Mouse (Mus musculus) ZHBTc4 (cell line): ENCODE measurements at regions not wholly inside any gene's neighbourhood (a gene's known extent, or its start where the extent isn't known, plus 50 kb on each side); places are given as distances from the start of the nearest gene placed in this dataset.

Experiments
- DNase-seq: peaks from one replicate; pipeline ENCODE4 v3.0.0-alpha.2; 2011; ENCODE audit warnings: low read depth, low spot score

GRCm38 (mm10) chr9:122625081-122625480 lies 122.1 kb upstream of the Topaz1 start:
- peak; percentile 37 for DNase-seq

GRCm38 (mm10) chr9:122626346-122626745 lies 120.8 kb upstream of the Topaz1 start:
- DNase-seq: no peak

- DNase-seq: no peak
Observed at GRCm38 (mm10) chr9:122629171-122629904, 117.8 kb upstream of the Topaz1 start.

- peak; percentile 20 for DNase-seq
Observed at GRCm38 (mm10) chr9:122631793-122632192, 115.4 kb upstream of the Topaz1 start.

- no peak for DNase-seq
Observed at GRCm38 (mm10) chr9:122633484-122633883, 113.7 kb upstream of the Topaz1 start.

- no peak for DNase-seq
Observed at GRCm38 (mm10) chr9:122635138-122635964, 111.8 kb upstream of the Topaz1 start.

- no peak for DNase-seq
Observed at GRCm38 (mm10) chr9:122637591-122637990, 109.6 kb upstream of the Topaz1 start.

- DNase-seq: no peak
Observed at GRCm38 (mm10) chr9:122639239-122639638, 107.9 kb upstream of the Topaz1 start.

- no peak for DNase-seq
Observed at GRCm38 (mm10) chr9:122642913-122643312, 104.2 kb upstream of the Topaz1 start.

GRCm38 (mm10) chr9:122645569-122645968 lies 101.6 kb upstream of the Topaz1 start:
- DNase-seq: no peak

- DNase-seq: no peak
Observed at GRCm38 (mm10) chr9:122650862-122651261, 96.3 kb upstream of the Topaz1 start.

- DNase-seq: no peak
Observed at GRCm38 (mm10) chr9:122655583-122655982, 91.6 kb upstream of the Topaz1 start.

GRCm38 (mm10) chr9:122660050-122660449 lies 87.1 kb upstream of the Topaz1 start:
- DNase-seq: no peak

- no peak for DNase-seq
Observed at GRCm38 (mm10) chr9:122666978-122667645, 80.0 kb upstream of the Topaz1 start.

GRCm38 (mm10) chr9:122667646-122667981 lies 79.5 kb upstream of the Topaz1 start:
- DNase-seq: no peak

GRCm38 (mm10) chr9:122673777-122674176 lies 73.4 kb upstream of the Topaz1 start:
- DNase-seq: no peak

GRCm38 (mm10) chr9:122678001-122678696 lies 69.0 kb upstream of the Topaz1 start:
- DNase-seq: no peak

GRCm38 (mm10) chr9:122687170-122687569 lies 60.0 kb upstream of the Topaz1 start:
- peak; percentile 26 for DNase-seq

GRCm38 (mm10) chr9:122691879-122692278 lies 55.3 kb upstream of the Topaz1 start:
- peak; percentile 74 for DNase-seq

- no peak for DNase-seq
Observed at GRCm38 (mm10) chr9:122695724-122696123, 51.4 kb upstream of the Topaz1 start.
